Mouse (Mus musculus): ENCODE measurements around the gene Polr3h.

DNA sequence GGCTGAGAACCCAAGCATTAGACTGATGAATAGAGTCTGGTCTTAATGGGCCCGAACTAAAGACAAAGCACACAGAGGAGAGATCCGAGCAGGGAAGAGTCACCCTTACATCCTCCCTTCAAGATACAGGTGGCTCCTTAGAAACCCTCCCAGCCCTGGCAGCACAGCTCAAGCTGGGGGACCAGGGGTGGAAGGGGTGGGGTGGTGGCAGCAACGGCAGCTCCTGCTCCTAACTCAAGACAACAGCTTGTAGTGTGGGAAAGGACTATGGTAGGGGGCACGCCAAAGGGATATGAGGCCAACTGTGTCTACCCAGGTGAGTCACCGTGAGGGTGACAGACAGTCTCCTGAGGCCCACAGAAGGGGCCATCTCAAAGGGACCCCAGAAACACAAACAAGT, 78.2 kb downstream of the Polr3h start:
- TF ChIP-seq GATA1 (IDR thresholded peaks at IDR 0.05; ENCODE audit: borderline replicate concordance, low read length) (no peak), CTCF (IDR thresholded peaks at IDR 0.05; ENCODE audit: low read depth, low read length) (no peak), GATA2 (IDR thresholded peaks at IDR 0.05; ENCODE audit: borderline replicate concordance, low read depth, low read length) (no peak)
